ENCODE assay signal across 8 mouse cellular contexts in genomic region chr13:23698300-23698693, GRCm38 (mm10). TPM values are rescaled to one million over a fixed set of nuclear protein-coding genes. Genes with fewer than 3 reads are reported as not detected.
DNase-seq lines count a peak whose midpoint lies in the region; ATAC-seq and TF ChIP-seq lines count a peak whose summit lies in the region.

TSS of gene Hist1h4c (minus strand) at chr13:23698454.

- peak; percentile 97 for DNase-seq in CD4-positive helper T cell, adult 2 months (ENCODE audit: low read depth, low spot score)
- peak; percentile 97 for DNase-seq in brain, embryonic 18.5 days (ENCODE audit: low read depth, low spot score)
- peak; percentile 99 for DNase-seq in kidney, postnatal 0 days (ENCODE audit: low spot score)
- peak; percentile 99 for DNase-seq in liver, embryonic 11.5 days (ENCODE audit: low spot score)
- peak; percentile 99 for DNase-seq in naive thymus-derived CD4-positive, alpha-beta T cell, adult 2 months (ENCODE audit: low read depth)

- no peaks in the 10 kb centered on the region for H3K36me3 ChIP-seq in heart, embryonic 12.5 days
- H3K36me3 ChIP-seq in kidney, postnatal 0 days (ENCODE audit: insufficient read depth, low read length): no peaks in the 10 kb centered on the region
- no peaks in the 10 kb centered on the region for H3K36me3 ChIP-seq in liver, embryonic 11.5 days (ENCODE audit: control insufficient read depth, insufficient read depth, low read length)
- no peaks in the 10 kb centered on the region for H3K36me3 ChIP-seq in stomach, embryonic 14.5 days (ENCODE audit: control insufficient read depth, insufficient read depth, low read length)

- peak within 1 kb of the TSS; percentile 87 for H3K27ac ChIP-seq in heart, embryonic 12.5 days (ENCODE audit: poor library complexity, severe bottlenecking)
- peak within 1 kb of the TSS; percentile 83 for H3K27ac ChIP-seq in kidney, postnatal 0 days
- peak within 1 kb of the TSS; percentile 99 for H3K27ac ChIP-seq in liver, embryonic 11.5 days (ENCODE audit: low read depth, low read length)
- peak within 1 kb of the TSS; percentile 91 for H3K27ac ChIP-seq in stomach, embryonic 14.5 days (ENCODE audit: low read length)

- H3K4me3 ChIP-seq in heart, embryonic 12.5 days: peak within 1 kb of the TSS; percentile 52
- peak within 1 kb of the TSS; percentile 41 for H3K4me3 ChIP-seq in kidney, postnatal 0 days (replicated peaks; ENCODE audit: low read depth, low read length)
- peak within 1 kb of the TSS; percentile 42 for H3K4me3 ChIP-seq in liver, embryonic 11.5 days (ENCODE audit: low read depth, low read length)
- H3K4me3 ChIP-seq in stomach, embryonic 14.5 days (ENCODE audit: low read depth, low read length): peak within 1 kb of the TSS; percentile 40

- 0 out of 2 replicates have a peak, but pooled peaks cover 2% of the 10 kb centered on the region for H3K27me3 ChIP-seq in heart, embryonic 12.5 days (replicated peaks)
- H3K27me3 ChIP-seq in kidney, postnatal 0 days (ENCODE audit: insufficient read depth, low read length): no peaks in the 10 kb centered on the region
- no peaks in the 10 kb centered on the region for H3K27me3 ChIP-seq in liver, embryonic 11.5 days (replicated peaks; ENCODE audit: control insufficient read depth, insufficient read depth, low read length)
- no peaks in the 10 kb centered on the region for H3K27me3 ChIP-seq in stomach, embryonic 14.5 days (ENCODE audit: control insufficient read depth, insufficient read depth, low read length)

- H3K4me1 ChIP-seq in heart, embryonic 12.5 days (replicated peaks): peaks cover 13% of the 10 kb centered on the region
- H3K4me1 ChIP-seq in kidney, postnatal 0 days (replicated peaks; ENCODE audit: insufficient read depth, low read length): no peaks in the 10 kb centered on the region
- H3K4me1 ChIP-seq in liver, embryonic 11.5 days (replicated peaks; ENCODE audit: control insufficient read depth, insufficient read depth, low read length): peaks cover 16% of the 10 kb centered on the region
- H3K4me1 ChIP-seq in stomach, embryonic 14.5 days (ENCODE audit: control insufficient read depth, insufficient read depth, low read length): peaks cover 9% of the 10 kb centered on the region; the same call in 1 of the 2 replicates

- H3K4me2 ChIP-seq in heart, embryonic 12.5 days: peak within 1 kb of the TSS; percentile 85
- peak within 1 kb of the TSS; percentile 57 for H3K4me2 ChIP-seq in kidney, postnatal 0 days (ENCODE audit: low read length)
- H3K4me2 ChIP-seq in liver, embryonic 11.5 days: peak within 1 kb of the TSS; percentile 59
- peak within 1 kb of the TSS; percentile 56 for H3K4me2 ChIP-seq in stomach, embryonic 14.5 days (replicated peaks; ENCODE audit: low read depth, low read length)

- H3K9me3 ChIP-seq in heart, embryonic 12.5 days (replicated peaks): no peaks in the 10 kb centered on the region
- no peaks in the 10 kb centered on the region for H3K9me3 ChIP-seq in kidney, postnatal 0 days (replicated peaks; ENCODE audit: low read length)
- no peaks in the 10 kb centered on the region for H3K9me3 ChIP-seq in liver, embryonic 11.5 days (ENCODE audit: control insufficient read depth, low read length)
- no peaks in the 10 kb centered on the region for H3K9me3 ChIP-seq in stomach, embryonic 14.5 days (ENCODE audit: control insufficient read depth, low read depth, low read length)

- peak; percentile 24; the same call in 1 of the 2 replicates for TF ChIP-seq CTCF in kidney, postnatal 0 days (IDR thresholded peaks at IDR 0.05; ENCODE audit: low read depth)

- peak; percentile 80 for ATAC-seq in erythroid progenitor cell, adult 5-6 weeks (replicated peaks; ENCODE audit: low FRiP score, poor library complexity, severe bottlenecking)
- peak; percentile 93 for ATAC-seq in heart, embryonic 12.5 days (ENCODE audit: insufficient number of reproducible peaks, low FRiP score)
- peak; percentile 92 for ATAC-seq in kidney, postnatal 0 days (replicated peaks; ENCODE audit: low FRiP score, low read depth)
- ATAC-seq in liver, embryonic 11.5 days (replicated peaks; ENCODE audit: low FRiP score): peak; percentile 93
- ATAC-seq in stomach, embryonic 14.5 days (ENCODE audit: insufficient number of reproducible peaks, insufficient read depth, low FRiP score, low read depth): peak; percentile 96

- peak within 1 kb of the TSS; percentile 81 for H3K9ac ChIP-seq in heart, embryonic 12.5 days
- H3K9ac ChIP-seq in kidney, postnatal 0 days (ENCODE audit: low read depth, low read length): peak within 1 kb of the TSS; percentile 63
- peak within 1 kb of the TSS; percentile 73 for H3K9ac ChIP-seq in liver, embryonic 11.5 days (ENCODE audit: low read depth, low read length)
- H3K9ac ChIP-seq in stomach, embryonic 14.5 days (replicated peaks; ENCODE audit: low read depth, low read length): peak within 1 kb of the TSS; percentile 26

- under 1% methylated on average over 22 of the region's 22 CpGs for WGBS in heart, embryonic 12.5 days
- under 1% methylated on average over 22 of the region's 22 CpGs for WGBS in kidney, postnatal 0 days
- WGBS in liver, embryonic 11.5 days: under 1% methylated on average over 20 of the region's 22 CpGs
- 0% methylated on average over 21 of the region's 22 CpGs for WGBS in stomach, embryonic 14.5 days

RNA-seq across cellular contexts. Expression of gene Hist1h4c, which starts in this region (rescaled TPM):
- 225 and 268 TPM in 2 replicates for total RNA-seq in erythroid progenitor cell, adult 5-6 weeks (2015; ENCODE audit: low replicate concordance)
- 667 and 1,084 TPM in 2 replicates for total RNA-seq in erythroid progenitor cell, adult 5-6 weeks (2017; ENCODE audit: low replicate concordance)
- 2.7 and 3.5 TPM in 2 replicates for polyA plus RNA-seq in heart, embryonic 12.5 days (2016; fragmentation: Nextera tagmentation; extraction: Ambion mirVana)
- polyA plus RNA-seq in kidney, postnatal 0 days (2015; fragmentation: Nextera tagmentation; extraction: Ambion mirVana): 5.2 and 7.4 TPM in 2 replicates
- polyA plus RNA-seq in liver, embryonic 11.5 days (2014; fragmentation: Nextera tagmentation; extraction: Ambion mirVana): 5.1 and 5.2 TPM in 2 replicates
- 7.2 and 9.6 TPM in 2 replicates for polyA plus RNA-seq in stomach, embryonic 14.5 days (2014; fragmentation: Nextera tagmentation; extraction: Ambion mirVana)

Comparison
In these comparisons a context has a peak if more than half of its experiments do, and no peak if none do; other contexts are left out.
1. Peak in every context shown above with its lines: DNase-seq, ATAC-seq, H3K4me3 ChIP-seq and H3K27ac ChIP-seq.
2. H3K9ac ChIP-seq: peak in every context shown above with its lines; median percentile 81 in heart, embryonic 12.5 days; 73 in liver, embryonic 11.5 days; 63 in kidney, postnatal 0 days; 26 in stomach, embryonic 14.5 days.